Mouse (Mus musculus): ENCODE results near the gene Rreb1. TPM values are rescaled to one million over a fixed set of nuclear protein-coding genes. Genes with fewer than 3 reads are reported as not detected.
"Not testable (repeated sequence)": the region's sequence is repeated elsewhere in the genome, so short reads cannot be mapped to it uniquely, and the experiment has no call there.

Rreb1 gene
- total RNA-seq, 2 experiments from 2014 or later: 17.1 to 20.8 TPM

GRCm38 (mm10) chr13:37824956-37825645 lies 46.9 kb downstream of the Rreb1 start:
- DNase-seq (ENCODE audit: extremely low spot score in 1 of 2, low spot score in 2 of 2): peak in 1 of 2 experiments; percentile 41
- intact Hi-C loops (cut with DNase I): loop anchor here (10.0 kb wide), 3 partner anchors 70 to 160 kb away; no protein-coding TSS in a partner anchor

GRCm38 (mm10) chr13:37825646-37826280 lies 47.6 kb downstream of the Rreb1 start:
- DNase-seq (ENCODE audit: extremely low spot score in 1 of 2, low spot score in 2 of 2): peak in 1 of 2 experiments; percentile 72
- intact Hi-C loops (cut with DNase I): loop anchor here (10.0 kb wide), 3 partner anchors 69 to 161 kb away; no protein-coding TSS in a partner anchor

- DNase-seq (ENCODE audit: extremely low spot score in 1 of 2, low spot score in 2 of 2): peak; percentile 16 to 76
- intact Hi-C loops (cut with DNase I): loop anchor here (10.0 kb wide), 3 partner anchors 68 to 162 kb away; no protein-coding TSS in a partner anchor
Observed at GRCm38 (mm10) chr13:37826281-37826993, 48.2 kb downstream of the Rreb1 start.

GRCm38 (mm10) chr13:37826994-37827262 lies 48.7 kb downstream of the Rreb1 start:
- DNase-seq (ENCODE audit: extremely low spot score in 1 of 2, low spot score in 2 of 2): no peak
- intact Hi-C loops (cut with DNase I): loop anchor here (10.0 kb wide), 3 partner anchors 68 to 162 kb away; no protein-coding TSS in a partner anchor

GRCm38 (mm10) chr13:37827263-37827995 lies 49.2 kb downstream of the Rreb1 start:
- peak in 1 of 2 experiments; percentile 84 for DNase-seq (ENCODE audit: extremely low spot score in 1 of 2, low spot score in 2 of 2)
- intact Hi-C loops (cut with DNase I): loop anchor here (10.0 kb wide), 3 partner anchors 67 to 163 kb away; no protein-coding TSS in a partner anchor

GRCm38 (mm10) chr13:37827996-37828579 lies 49.9 kb downstream of the Rreb1 start:
- no peak for DNase-seq (ENCODE audit: extremely low spot score in 1 of 2, low spot score in 2 of 2)
- intact Hi-C loops (cut with DNase I): loop anchor here (10.0 kb wide), 3 partner anchors 67 to 163 kb away; no protein-coding TSS in a partner anchor

GRCm38 (mm10) chr13:37828928-37829327 lies 50.7 kb downstream of the Rreb1 start:
- intact Hi-C loops (cut with DNase I): loop anchor here (10.0 kb wide), 3 partner anchors 66 to 164 kb away; no protein-coding TSS in a partner anchor
- DNase-seq (ENCODE audit: extremely low spot score in 1 of 2, low spot score in 2 of 2): no peak

GRCm38 (mm10) chr13:37830256-37830655 lies 52.1 kb downstream of the Rreb1 start:
- intact Hi-C loops (cut with DNase I): no loop called here
- DNase-seq (ENCODE audit: extremely low spot score in 1 of 2, low spot score in 2 of 2): no peak

GRCm38 (mm10) chr13:37830874-37831311 lies 52.7 kb downstream of the Rreb1 start:
- intact Hi-C loops (cut with DNase I): no loop called here
- DNase-seq (ENCODE audit: extremely low spot score in 1 of 2, low spot score in 2 of 2): no peak

- no peak for DNase-seq (ENCODE audit: extremely low spot score in 1 of 2, low spot score in 2 of 2)
- intact Hi-C loops (cut with DNase I): no loop called here
Observed at GRCm38 (mm10) chr13:37832481-37832880, 54.3 kb downstream of the Rreb1 start.

GRCm38 (mm10) chr13:37833500-37833899 lies 55.3 kb downstream of the Rreb1 start:
- intact Hi-C loops (cut with DNase I): no loop called here
- no peak for DNase-seq (ENCODE audit: extremely low spot score in 1 of 2, low spot score in 2 of 2)

GRCm38 (mm10) chr13:37835296-37835695 lies 57.1 kb downstream of the Rreb1 start:
- DNase-seq (ENCODE audit: extremely low spot score in 1 of 2, low spot score in 2 of 2): no peak

GRCm38 (mm10) chr13:37835811-37836210 lies 57.6 kb downstream of the Rreb1 start:
- intact Hi-C loops (cut with DNase I); DNase-seq (ENCODE audit: extremely low spot score in 1 of 2, low spot score in 2 of 2): not testable (repeated sequence)

More at GRCm38 (mm10) chr13:37835296-37835695, 57.1 kb downstream of the Rreb1 start:
- intact Hi-C loops (cut with DNase I): no loop called here

GRCm38 (mm10) chr13:37837372-37837771 lies 59.2 kb downstream of the Rreb1 start:
- intact Hi-C loops (cut with DNase I): no loop called here

GRCm38 (mm10) chr13:37838260-37839183 lies 60.3 kb downstream of the Rreb1 start:
- no peak for DNase-seq (ENCODE audit: extremely low spot score in 1 of 2, low spot score in 2 of 2)
- intact Hi-C loops (cut with DNase I): no loop called here

More at GRCm38 (mm10) chr13:37837372-37837771, 59.2 kb downstream of the Rreb1 start:
- DNase-seq (ENCODE audit: extremely low spot score in 1 of 2, low spot score in 2 of 2): no peak

- intact Hi-C loops (cut with DNase I): no loop called here
Observed at GRCm38 (mm10) chr13:37843241-37843640, 65.0 kb downstream of the Rreb1 start.

GRCm38 (mm10) chr13:37843844-37844243 lies 65.6 kb downstream of the Rreb1 start:
- DNase-seq (ENCODE audit: extremely low spot score in 1 of 2, low spot score in 2 of 2): no peak
- intact Hi-C loops (cut with DNase I): no loop called here

More at GRCm38 (mm10) chr13:37843241-37843640, 65.0 kb downstream of the Rreb1 start:
- no peak for DNase-seq (ENCODE audit: extremely low spot score in 1 of 2, low spot score in 2 of 2)
